Mouse (Mus musculus): ENCODE measurements around the gene Rps17.

Gene Rps17

DNA sequence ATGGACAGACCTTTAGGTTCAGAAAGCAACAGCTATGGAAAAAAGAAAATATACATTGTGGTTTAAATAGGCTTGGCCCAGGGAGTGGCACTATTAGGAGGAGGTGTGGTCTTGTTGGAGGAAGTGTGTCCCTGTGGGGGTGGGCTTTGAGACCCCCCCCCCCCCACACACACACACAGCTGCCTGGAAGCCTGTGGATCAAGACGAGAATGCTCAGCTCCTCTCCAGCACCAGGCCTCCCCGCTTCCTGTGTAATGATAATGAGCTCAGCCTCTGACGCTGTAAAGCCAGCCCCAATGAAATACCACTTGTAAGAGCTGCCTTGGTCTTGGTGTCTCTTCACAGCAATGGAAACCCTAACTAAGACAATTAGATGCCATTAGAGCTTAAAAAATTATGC is 14.3 kb downstream of the Rps17 start:
- no peak for DNase-seq

DNA sequence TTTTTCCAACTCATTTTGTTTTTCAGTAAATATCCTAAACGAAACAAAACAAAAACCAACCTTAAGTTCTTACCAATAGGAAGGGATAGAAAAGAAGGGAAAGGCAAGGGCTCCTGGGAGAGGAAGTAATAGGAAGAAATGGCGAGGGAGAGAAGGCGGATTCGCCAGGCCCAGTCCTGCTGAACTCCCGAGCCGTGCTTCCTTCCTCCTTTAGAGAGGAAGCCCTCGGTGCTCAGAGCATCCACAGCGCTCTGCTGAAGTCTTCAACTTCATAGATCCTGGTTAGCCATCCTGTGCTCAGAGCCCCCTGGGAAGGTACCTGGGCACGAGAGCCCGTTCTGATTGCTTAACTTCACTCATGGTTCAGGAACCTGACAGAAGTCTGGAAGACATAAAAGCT is 17.4 kb downstream of the Rps17 start:
- no peak for DNase-seq

DNA sequence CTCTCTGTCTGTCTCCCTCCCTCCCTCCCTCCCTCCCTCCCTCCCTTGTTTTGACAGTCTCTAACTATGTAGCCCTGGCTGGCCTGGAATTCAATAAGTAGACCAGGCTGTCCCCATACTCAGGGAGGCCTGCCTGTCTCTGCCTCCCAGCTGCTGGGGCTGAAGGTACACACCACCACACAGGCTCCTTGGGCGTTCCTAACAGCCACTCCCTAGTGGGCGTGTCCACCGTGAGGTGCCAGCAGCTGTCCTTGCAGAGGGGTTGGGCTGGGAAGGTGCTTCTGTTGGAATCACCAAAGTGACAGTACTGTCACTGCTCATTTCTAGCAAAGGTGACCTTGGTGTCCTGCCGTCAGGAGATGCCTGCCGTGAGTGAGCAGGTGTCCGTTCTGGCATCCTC is 18.2 kb downstream of the Rps17 start:
- DNase-seq: no peak

DNA sequence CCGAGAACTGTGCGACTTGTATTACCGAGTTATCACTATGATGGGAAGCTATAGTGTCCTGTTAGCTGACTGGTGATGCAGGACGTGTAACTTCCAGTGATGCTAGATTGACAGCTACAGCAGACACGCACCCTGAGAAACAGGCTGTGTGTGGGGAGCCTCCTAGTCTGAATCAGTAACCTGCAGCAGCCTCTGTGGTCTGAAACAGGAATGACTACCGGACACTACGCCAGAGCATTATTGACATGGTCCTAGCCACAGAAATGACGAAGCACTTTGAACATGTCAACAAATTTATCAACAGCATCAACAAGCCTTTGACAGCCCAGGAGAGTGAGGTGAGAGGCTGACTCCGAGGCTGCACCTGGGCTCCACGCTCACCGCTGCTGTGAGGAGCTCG is 19.0 kb downstream of the Rps17 start:
- no peak for DNase-seq

DNA sequence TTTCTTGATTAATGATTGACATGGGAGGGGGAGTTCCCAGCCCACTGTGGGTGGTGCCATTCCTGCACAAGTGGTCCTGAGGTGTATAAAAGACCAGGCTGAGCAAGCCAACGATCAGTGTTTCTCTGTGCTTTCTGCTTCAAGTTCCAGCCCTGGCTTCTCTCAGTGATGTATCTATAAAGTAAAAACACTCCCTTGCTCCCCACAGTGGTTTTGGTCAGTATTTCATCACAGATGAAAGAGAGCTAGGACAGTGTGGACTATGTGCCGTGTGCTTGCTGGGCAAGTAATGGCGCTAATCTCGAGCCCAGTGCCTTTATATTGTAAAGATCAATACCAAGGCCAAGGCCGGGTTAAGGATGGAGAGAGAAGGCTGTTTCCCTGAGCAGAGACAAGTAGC is 23.3 kb downstream of the Rps17 start:
- no peak for DNase-seq

DNA sequence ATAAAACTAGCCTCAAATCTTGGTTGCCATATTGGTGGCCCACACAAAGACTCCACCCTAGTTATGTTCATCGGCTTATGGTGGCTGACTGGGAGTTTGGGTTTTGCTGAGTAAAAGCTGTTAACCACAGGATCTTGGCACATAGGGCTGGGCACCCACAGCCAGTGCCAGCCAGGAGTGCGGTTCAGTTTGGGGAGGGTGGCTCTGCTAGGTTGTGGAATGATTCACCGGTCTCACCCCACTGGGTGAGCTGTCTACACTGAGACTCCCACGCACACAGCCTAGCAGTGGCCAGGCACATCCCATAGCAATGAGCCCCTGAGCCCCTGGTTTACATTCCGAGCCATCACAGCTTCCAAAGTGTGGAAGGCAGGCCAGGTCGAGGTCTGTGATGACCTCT is 25.3 kb downstream of the Rps17 start:
- no peak for DNase-seq

DNA sequence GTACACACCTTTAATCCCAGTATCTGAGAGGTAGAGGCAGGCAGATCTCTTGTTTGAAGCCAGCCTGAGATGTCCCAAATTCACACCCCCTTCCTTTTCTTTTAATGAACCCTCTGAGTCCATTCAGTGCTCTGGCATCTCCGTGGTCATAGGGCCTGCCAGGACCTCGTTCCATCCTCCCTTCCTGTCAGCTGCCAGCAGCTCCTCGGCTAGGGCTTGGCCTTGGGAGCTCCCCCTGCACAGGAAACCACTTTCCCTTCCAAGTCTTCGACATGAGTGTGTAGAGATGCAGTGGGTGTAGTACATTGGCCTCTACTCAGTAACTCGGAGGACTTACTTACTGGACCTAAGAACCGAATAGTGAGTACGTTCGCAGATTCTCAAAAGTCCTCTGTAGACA is 29.5 kb downstream of the Rps17 start:
- DNase-seq: no peak

DNA sequence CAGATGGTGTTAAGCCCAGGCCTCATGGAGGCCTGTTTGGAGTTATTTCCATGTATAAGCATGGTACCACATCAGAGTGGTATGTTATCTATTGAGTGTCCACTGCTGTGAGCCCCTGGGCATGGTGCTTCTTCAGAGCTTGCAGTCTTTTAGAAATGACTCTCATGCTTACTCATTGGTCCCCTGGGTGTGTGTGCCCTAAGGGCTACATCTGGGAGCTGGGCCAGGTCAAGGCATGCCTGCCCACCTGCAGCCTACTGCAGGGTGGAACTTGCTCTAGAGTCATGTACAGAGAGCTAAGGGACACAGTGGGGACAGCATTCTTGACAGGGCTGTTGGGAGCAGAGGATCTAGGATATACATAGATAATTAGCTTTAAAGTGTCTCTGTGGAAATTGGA is 33.5 kb downstream of the Rps17 start:
- no peak for DNase-seq

DNA sequence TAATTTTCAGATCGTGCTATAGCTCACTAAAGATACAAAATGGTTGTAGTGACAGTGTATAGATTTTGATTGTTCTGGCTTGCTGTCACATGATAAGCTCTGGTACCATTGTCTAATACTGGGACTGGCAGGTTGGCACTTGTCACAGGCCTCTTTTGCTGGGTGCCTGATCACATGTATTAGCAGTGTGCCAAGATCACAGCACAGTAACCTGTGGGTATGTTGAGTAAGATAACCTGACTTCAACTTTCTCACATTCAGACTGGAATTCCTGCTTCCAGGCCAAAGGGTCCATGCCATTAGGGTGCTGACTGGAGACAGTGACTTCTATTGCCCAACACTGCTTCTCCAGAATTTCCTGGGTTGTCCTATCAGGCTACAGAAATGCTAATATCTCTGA is 33.9 kb downstream of the Rps17 start:
- no peak for DNase-seq

DNA sequence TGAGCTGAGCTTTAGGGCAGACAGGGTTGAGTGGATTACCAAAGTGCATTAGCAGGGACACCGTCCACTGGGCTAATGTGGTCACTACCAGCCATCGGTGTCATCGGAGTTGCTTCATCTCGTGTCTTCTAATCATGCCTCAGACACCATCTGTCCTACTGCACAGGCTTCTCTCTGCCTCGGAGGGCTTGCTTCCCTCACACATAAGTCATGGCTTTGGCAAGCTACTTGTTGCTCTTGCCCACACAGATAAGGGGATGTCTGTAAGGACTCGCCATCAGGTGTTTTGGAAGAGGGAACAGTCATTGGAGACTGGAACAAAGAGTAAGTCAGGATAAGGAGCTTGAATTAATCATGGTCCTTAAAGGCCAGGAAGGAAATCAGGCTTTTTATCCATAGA is 35.8 kb downstream of the Rps17 start:
- no peak for DNase-seq

DNA sequence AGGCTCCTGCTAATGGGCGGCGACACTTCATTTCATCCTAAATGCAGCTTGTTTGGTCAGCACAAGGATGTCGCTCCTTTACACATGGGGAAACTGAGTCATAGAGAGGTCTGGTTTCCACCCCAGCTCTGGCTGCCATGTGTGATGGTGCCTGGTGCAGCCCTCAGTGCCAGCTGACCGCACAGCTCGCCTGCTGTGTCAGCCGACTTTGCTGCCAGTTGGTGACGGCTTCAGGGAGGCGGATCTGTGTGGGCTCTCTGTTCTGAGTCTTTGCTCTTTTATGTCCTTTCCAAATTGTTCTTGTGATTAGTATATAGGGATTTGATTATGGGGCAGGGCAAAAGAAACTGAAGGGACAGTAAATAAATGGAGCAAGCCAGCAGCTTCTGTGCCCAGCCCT is 37.3 kb downstream of the Rps17 start:
- no peak for DNase-seq

DNA sequence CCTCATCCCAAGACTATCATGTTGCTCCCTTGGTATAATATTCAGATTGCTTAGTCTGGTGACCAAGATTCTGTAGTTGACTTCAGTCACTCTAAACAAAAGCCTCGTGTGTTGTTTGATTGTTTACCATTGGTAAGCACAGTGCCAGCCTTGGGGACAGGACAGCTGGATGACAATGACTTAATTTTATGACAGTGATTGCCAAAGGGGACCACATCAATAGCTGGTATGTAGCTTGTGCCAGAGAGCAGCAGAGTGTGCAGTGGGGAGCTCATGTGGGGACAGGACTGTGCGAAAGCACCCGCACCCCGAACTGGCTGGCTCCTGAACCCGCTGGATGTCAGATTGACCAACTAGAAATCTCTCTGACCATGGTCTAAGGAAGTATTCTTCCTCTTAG is 40.4 kb downstream of the Rps17 start:
- DNase-seq: no peak

DNA sequence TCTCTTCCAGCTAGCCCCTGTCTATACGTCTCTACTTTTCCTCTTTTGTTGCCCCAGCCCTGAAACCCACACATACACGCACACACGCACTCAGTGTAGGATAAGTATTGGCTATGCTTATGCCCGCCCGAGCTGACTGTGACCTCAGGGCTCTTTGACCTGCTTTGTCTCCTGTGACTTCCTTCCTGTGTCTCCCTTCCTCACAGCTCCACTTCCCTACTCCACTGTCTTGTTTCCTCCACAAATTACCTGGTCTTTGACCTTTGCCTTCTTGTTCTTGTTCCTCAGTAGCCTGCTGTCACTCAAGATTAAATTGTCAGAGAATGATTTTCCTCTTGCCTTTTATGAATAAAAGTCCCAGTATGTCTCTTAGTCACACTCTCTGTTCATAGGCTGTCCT is 41.0 kb downstream of the Rps17 start:
- no peak for DNase-seq

DNA sequence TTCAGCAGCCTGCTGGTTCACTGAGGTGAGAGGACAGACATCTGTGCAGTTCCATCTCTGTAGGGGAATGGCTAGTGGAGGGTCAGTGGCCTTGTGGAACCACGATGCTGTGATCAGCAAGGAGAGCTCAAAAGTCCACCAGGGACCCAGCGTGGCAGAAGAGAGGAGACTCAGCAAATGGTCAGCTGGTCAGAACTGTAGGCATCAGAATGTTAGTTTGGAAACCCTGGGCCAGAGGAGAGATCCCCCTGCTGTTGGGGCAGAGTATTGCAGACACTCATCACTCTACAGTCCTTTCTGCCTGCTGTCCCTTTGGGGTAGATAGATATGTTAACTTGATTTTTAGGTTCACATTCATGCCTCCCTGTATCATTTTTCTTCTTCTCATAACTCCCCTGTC is 41.4 kb downstream of the Rps17 start:
- DNase-seq: no peak

DNA sequence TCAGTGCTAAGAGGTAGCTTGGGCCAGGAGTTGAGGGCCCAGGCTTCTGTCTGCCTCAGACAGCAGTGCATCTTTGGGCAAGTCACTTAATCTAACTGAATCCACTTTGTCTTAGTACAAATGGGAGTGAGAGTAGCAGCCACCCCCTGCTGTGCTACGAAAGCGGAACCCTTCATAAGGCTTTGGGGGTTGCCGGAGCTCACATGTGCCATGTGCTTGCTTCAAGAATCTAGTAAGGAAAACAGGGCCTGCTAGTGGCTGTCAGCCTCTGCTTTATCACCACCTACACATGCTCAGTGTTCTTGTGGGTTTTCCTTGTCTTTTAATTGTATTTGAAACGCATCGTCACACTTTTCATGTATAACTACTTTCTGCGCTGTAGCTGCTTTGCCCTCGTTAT is 43.7 kb downstream of the Rps17 start:
- no peak for DNase-seq

DNA sequence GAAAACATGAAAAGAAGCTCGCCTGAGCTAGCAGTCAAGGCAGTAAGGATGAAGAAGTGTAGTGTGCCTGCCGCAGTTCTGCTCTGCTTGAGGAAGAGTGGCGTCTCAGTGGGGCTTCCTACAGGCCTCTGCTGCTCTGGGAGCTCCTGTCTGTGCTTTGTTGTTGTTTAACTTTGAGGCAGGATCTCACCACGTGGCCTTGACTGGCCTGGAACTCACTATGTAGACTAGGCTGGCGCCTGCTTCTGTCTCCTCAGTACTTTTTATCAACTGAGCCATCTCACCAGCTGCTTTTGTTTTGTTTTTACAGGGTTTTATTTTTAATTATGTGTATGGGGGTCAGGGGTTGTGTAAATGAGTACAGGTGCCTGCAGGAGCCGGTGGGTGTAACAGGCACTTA is 46.8 kb downstream of the Rps17 start:
- no peak for DNase-seq

DNA sequence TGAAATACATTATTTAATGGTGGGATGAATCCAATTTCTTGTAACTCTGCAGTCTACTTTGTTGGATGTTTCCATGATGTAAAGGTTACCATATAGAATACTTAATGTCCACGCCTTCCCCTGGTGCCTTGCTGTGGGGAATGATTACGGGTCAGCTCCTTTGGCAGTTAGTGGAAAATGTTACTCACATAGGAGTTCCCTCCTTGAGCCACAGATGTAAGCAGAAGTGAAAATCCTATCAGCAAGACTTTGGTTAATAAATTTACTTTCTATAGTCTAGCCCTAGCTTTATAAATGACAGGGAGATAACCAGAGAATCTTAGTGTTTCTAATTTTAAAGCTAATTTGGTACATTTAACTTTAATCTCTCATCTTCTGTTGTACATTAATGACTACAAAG is 49.9 kb downstream of the Rps17 start:
- DNase-seq: no peak

Measured in thymus, adult 18-20 months (tissue).